Mouse (Mus musculus) heart, embryonic 12.5 days (tissue): ENCODE measurements around the gene Nup210. TPM values are rescaled to one million over a fixed set of nuclear protein-coding genes. Genes with fewer than 3 reads are reported as not detected.
A peak's percentile ranks its signal among the peaks of the same experiment; 100 is the strongest.

Experiments used
- ATAC-seq: fragments of 200-750 bp; cut with Nextera tagmentation; 2 replicates; pipeline ENCODE4 v1.8.0; 2017; ENCODE audit warnings: moderate TSS enrichment, moderate library complexity; ENCODE audit not compliant: insufficient number of reproducible peaks, low FRiP score
- H3K27ac ChIP-seq: fragments of 300-500 bp; sonication (generic); 2 replicates; pipeline ENCODE4 v1.5.1; 2016; ENCODE audit warnings: mild to moderate bottlenecking, moderate library complexity; ENCODE audit not compliant: poor library complexity, severe bottlenecking
- H3K27me3 ChIP-seq: fragments of 300-500 bp; sonication (generic); replicated peaks from 2 replicates; pipeline ENCODE4 v1.6.1; 2016; ENCODE audit warnings: mild to moderate bottlenecking, moderate library complexity
- H3K36me3 ChIP-seq: fragments of 300-500 bp; sonication (generic); 2 replicates; pipeline ENCODE4 v1.6.1; 2016; ENCODE audit warnings: mild to moderate bottlenecking, moderate library complexity
- H3K4me1 ChIP-seq: fragments of 300-500 bp; sonication (generic); replicated peaks from 2 replicates; pipeline ENCODE4 v1.6.1; 2016; ENCODE audit warnings: mild to moderate bottlenecking
- H3K4me2 ChIP-seq: fragments of 300-500 bp; sonication (generic); 2 replicates; pipeline ENCODE4 v1.6.1; 2016; ENCODE audit warnings: mild to moderate bottlenecking, moderate library complexity
- H3K4me3 ChIP-seq: fragments of 300-500 bp; sonication (generic); 2 replicates; pipeline ENCODE4 v1.5.1; 2016; ENCODE audit warnings: mild to moderate bottlenecking
- H3K9ac ChIP-seq: fragments of 300-500 bp; sonication (generic); 2 replicates; pipeline ENCODE4 v1.6.1; 2016; ENCODE audit warnings: mild to moderate bottlenecking, moderate library complexity
- H3K9me3 ChIP-seq: fragments of 300-500 bp; sonication (generic); replicated peaks from 2 replicates; pipeline ENCODE4 v1.6.1; 2016; ENCODE audit warnings: mild to moderate bottlenecking, moderate library complexity
- WGBS: fragments of 180-500 bp; shearing (Covaris S2); methylation state at CpG from one replicate; pipeline ENCODE4 v1.1.7; 2016; 5-methylcytosine and 5-hydroxymethylcytosine counted together
- polyA plus RNA-seq: library from polyadenylated mRNA; unstranded; fragments of >200 nt; fragmentation: Nextera tagmentation; extraction: Ambion mirVana; gene quantifications from 2 replicates; pipeline ENCODE4 v1.2.1, GENCODE M21; 2016

Nup210 gene
- polyA plus RNA-seq, 1 experiment from 2014 or later: 11.2 TPM

DNA sequence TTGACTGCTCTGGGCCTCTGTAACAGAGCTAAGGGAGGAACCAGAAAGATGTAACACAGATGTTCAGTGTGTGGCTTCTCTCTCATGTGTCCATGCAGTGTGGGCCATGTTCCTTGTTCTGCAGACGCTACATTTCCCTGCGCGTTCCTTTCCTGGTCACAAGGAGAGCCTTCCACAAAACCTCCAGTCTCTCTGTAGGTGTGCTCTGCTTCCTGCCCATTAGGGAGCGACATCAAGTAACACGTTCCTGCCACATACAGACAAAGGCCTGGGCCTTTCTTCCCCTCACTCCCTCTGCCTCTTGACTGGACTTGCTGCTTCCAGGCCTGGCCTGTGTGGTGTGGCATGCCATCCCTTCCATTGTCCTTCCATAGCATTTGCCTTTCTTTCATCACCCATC, 88.4 kb downstream of the Nup210 start:
- Histone ChIP-seq H3K27me3 (0 out of 2 replicates have a peak, but pooled peaks cover 2% of the 10 kb centered on the region), H3K4me1 (peaks cover 4% of the 10 kb centered on the region), H3K9ac (no peak overlapping the region), H3K36me3 (peaks cover 7% of the 10 kb centered on the region; the same call in 1 of the 2 replicates), H3K27ac (no peak overlapping the region), H3K9me3 (no peaks in the 10 kb centered on the region), H3K4me2 (no peak overlapping the region), H3K4me3 (no peak overlapping the region)
- WGBS: 87% methylated on average over 5 of the region's 5 CpGs
- no peak for ATAC-seq

DNA sequence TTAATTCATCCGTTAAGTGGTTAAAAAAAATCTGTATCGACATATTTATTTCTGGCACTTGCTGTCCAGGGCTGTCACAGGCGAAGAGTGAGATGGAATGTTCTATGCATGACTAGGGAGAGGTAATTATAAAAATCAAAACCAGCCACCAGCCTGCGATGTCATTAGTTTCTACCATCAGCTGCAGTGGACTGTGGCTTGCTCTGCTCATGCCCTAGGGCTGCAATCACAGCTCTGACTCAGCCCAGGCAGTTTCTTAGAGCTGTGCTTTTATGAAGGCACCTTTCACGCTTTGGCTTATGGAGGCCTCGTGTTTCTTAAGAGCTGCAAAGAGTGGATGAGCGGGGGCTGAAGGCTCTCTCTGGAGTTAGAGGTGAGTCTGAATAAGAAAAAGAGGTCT, 95.8 kb downstream of the Nup210 start:
- Histone ChIP-seq H3K27me3 (0 out of 2 replicates have a peak, but pooled peaks cover 2% of the 10 kb centered on the region), H3K36me3 (0 out of 2 replicates have a peak, but pooled peaks cover 3% of the 10 kb centered on the region), H3K4me1 (no peaks in the 10 kb centered on the region), H3K27ac (no peak overlapping the region), H3K4me3 (no peak overlapping the region), H3K4me2 (no peak overlapping the region), H3K9ac (no peak overlapping the region), H3K9me3 (no peaks in the 10 kb centered on the region)
- ATAC-seq: no peak
- WGBS: 78% methylated on average over 7 of the region's 7 CpGs

DNA sequence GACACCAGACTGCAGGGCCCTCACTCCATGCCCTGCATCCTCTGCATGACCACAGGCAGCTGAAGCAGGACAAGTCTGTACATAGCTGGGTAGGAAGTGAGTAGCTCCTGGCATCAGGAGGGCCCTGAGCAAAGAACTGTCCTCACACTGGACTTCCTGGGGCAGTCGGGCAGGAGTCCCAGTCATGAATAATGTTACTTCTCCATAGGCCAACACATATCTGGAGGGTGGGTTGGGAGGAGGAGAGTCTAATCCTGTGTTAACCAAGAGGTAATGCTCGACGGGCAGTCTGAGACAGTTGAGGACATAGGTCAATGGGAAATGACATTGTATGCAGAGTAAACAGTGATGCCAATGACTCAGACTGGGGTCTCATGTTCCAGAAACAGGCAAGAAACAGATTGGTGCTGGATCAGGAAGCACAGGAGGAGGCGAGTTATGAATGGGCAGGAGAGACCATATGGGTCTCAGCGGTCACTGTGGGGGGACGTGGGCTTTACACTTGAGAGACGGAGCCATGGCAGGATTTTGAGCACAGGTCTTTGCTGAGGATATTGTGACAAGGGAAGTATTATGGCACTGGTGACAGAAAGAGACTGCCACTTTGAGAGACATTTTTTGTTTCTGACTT, 99.9 kb downstream of the Nup210 start:
- Histone ChIP-seq H3K27me3 (no peaks in the 10 kb centered on the region), H3K36me3 (0 out of 2 replicates have a peak, but pooled peaks cover 3% of the 10 kb centered on the region), H3K27ac (no peak overlapping the region), H3K4me2 (no peak overlapping the region), H3K9me3 (no peaks in the 10 kb centered on the region), H3K4me1 (peaks cover 19% of the 10 kb centered on the region), H3K9ac (no peak overlapping the region), H3K4me3 (no peak overlapping the region)
- 84% methylated on average over 7 of the region's 7 CpGs for WGBS
- ATAC-seq: no peak

DNA sequence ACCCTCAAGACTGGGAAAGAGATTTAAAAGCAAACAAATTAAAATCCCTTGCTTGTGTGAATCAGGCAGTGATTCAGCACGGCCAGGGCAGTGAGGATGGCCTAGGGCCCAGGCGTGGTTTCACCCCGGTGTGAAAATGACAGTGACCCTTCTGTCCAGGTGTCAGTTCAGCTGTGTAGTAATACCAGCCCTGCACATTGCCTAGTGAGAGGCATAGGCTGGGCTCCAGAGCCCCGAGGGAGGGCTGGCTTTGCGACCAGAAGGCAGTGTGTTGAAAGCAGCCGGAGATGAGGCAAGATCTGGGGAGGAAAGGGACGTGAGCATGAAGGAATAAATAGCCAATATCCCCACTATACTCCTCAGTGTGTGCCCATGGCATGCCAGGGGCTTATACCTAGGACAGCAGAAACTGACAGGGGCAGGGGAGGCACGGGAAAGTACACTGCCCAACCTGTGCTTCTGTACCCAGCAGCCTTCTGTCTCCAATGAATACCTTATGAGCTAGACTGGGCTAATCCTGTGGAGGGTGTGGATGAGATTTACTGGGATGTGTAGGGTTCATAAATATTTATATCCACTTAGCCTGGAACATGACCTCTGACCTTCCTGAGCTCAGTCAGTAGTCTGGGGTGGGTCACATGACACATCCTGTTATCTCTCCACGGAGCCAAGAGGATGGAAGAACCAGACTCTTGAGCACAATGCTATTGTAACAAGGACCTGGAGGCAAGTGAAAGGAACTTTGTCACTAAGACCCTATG, 102.3 kb downstream of the Nup210 start:
- H3K4me1 ChIP-seq: peaks cover 24% of the 10 kb centered on the region
- H3K9ac ChIP-seq: no peak overlapping the region
- no peak overlapping the region for H3K27ac ChIP-seq
- H3K36me3 ChIP-seq: no peaks in the 10 kb centered on the region
- ATAC-seq: no peak
- H3K4me2 ChIP-seq: no peak overlapping the region
- H3K4me3 ChIP-seq: no peak overlapping the region
- no peaks in the 10 kb centered on the region for H3K27me3 ChIP-seq
- H3K9me3 ChIP-seq: no peaks in the 10 kb centered on the region
- WGBS: 68% methylated on average over 9 of the region's 9 CpGs

DNA sequence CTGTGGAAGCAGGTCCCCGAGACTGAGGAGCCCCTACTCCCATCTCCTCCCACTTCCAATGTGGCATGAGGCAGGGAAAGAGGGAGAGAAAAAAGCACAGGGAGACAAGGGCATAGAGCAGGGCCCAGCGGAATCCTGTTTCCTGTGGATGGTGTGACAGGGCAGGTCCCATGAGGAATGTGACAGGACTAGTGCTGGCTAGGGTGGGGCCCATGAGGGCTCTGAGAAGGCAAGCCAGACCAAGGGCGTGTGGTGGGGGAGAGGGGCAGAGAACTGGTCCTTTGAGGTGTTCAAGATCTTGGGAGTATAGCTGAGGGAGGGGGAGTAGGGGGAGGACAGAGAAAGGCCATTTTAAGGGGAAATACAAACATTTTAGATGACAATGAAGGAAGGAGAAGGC, 104.2 kb downstream of the Nup210 start:
- WGBS: 65% methylated on average over 3 of the region's 3 CpGs

DNA sequence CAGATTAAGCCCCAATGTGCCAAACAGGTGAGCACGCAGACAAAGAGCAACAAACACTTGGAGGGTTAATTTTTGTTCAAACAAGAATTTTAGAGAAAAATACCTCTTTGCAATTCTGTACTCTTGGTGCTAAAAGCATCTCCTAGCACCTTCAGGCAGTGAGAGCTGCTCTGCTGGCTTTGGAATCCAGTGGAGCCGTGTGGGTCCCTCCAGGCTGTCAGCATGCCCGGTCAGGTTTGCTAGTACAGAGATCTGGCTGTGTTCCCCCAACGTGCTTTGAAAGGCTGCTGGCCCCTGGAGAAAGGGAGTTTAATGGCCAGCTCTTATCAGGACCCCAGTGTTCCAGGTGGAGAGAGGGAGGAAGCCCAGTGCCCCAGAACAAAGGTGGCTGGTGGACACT, 105.1 kb downstream of the Nup210 start:
- Histone ChIP-seq H3K4me2 (no peak overlapping the region), H3K27ac (no peak overlapping the region), H3K4me3 (no peak overlapping the region), H3K4me1 (peaks cover 24% of the 10 kb centered on the region), H3K9me3 (no peaks in the 10 kb centered on the region), H3K36me3 (no peaks in the 10 kb centered on the region), H3K9ac (no peak overlapping the region), H3K27me3 (no peaks in the 10 kb centered on the region)
- 31% methylated on average over 4 of the region's 4 CpGs for WGBS
- no peak for ATAC-seq

More for the DNA sequence above, 104.2 kb downstream of the Nup210 start:
- ATAC-seq: no peak
- Histone ChIP-seq H3K36me3 (no peaks in the 10 kb centered on the region), H3K9me3 (no peaks in the 10 kb centered on the region), H3K4me1 (peaks cover 24% of the 10 kb centered on the region), H3K4me3 (no peak overlapping the region), H3K27me3 (no peaks in the 10 kb centered on the region), H3K4me2 (no peak overlapping the region), H3K9ac (no peak overlapping the region), H3K27ac (no peak overlapping the region)

DNA sequence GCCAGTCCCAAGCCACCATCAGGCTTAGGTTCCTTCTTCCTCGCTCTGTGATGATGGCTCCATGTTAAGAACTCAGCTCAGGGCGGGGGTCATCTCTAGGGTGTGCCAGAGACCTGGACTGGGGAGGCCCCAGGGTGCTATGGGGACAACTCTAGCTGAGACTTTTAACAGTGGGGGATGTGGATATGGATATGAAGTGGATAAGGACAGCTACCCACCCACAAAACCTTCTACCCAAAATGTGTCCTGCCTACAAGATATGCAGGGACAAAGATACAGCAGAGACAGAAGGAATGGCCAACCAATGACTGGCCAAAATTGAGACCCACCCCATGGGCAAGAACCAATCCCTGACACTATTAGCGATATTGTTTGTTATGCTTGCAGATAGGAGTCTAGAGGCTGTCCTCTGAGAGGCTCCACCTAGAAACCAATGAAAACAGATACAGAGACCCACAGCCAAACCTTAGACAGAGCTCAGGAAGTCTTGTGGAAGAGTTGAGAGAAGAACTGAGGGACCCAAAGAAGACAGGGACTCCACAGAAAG, 108.3 kb downstream of the Nup210 start:
- H3K36me3 ChIP-seq: no peaks in the 10 kb centered on the region
- H3K4me2 ChIP-seq: no peak overlapping the region
- H3K4me3 ChIP-seq: no peak overlapping the region
- H3K9ac ChIP-seq: no peak overlapping the region
- no peak for ATAC-seq
- H3K9me3 ChIP-seq: no peaks in the 10 kb centered on the region
- peaks cover 23% of the 10 kb centered on the region for H3K4me1 ChIP-seq
- no peaks in the 10 kb centered on the region for H3K27me3 ChIP-seq
- WGBS: 83% methylated on average over 3 of the region's 3 CpGs
- H3K27ac ChIP-seq: no peak overlapping the region

DNA sequence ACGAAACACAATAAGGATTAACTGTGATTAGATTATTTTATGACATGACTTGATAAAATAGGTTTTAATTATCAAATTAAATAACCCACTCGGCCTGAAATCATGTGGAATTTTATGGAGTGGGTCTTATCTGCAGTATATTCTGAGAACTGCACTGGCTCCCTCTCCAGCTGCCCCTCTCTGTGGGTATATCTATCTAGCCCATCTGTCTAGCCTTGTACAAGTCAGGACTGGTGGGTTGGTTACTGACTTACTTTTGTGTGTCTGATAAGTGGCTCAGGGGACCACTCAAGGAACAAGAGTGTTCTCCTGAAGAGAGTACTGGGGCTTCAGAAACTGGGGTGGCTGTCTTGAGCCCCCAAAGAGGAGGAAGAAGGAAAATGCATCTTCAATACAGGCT, 109.4 kb downstream of the Nup210 start:
- Histone ChIP-seq H3K4me2 (no peak overlapping the region), H3K27me3 (no peaks in the 10 kb centered on the region), H3K9me3 (no peaks in the 10 kb centered on the region), H3K27ac (no peak overlapping the region), H3K4me1 (peaks cover 16% of the 10 kb centered on the region), H3K4me3 (no peak overlapping the region), H3K36me3 (no peaks in the 10 kb centered on the region), H3K9ac (no peak overlapping the region)
- WGBS: 60% methylated on average over 2 of the region's 2 CpGs
- ATAC-seq: no peak

DNA sequence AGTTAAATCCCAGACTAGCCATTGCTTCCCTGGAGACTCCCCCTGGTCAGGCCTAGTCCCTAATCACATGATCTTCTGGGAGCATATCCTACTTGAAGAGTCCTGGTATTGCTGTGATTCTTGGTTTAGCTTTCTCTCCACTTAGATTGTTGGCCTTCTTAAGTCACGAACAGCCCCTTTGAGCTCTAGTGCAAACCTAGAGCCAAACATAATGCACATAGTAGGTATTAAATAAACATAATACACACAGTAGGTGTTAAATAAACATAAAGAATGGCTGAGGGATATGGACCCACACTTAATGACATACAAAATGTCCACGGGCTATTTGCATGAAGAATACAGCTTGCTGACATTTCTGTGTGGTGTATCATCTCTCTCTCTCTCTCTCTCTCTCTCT, 112.5 kb downstream of the Nup210 start:
- no peaks in the 10 kb centered on the region for H3K36me3 ChIP-seq
- H3K27me3 ChIP-seq: peaks cover 2% of the 10 kb centered on the region; the same call in 1 of the 2 replicates
- ATAC-seq: no peak
- H3K4me2 ChIP-seq: no peak overlapping the region
- no peaks in the 10 kb centered on the region for H3K9me3 ChIP-seq
- H3K4me1 ChIP-seq: peaks cover 33% of the 10 kb centered on the region
- no peak overlapping the region for H3K4me3 ChIP-seq
- WGBS: 88% methylated on average over 2 of the region's 2 CpGs
- H3K27ac ChIP-seq: no peak overlapping the region
- no peak overlapping the region for H3K9ac ChIP-seq

DNA sequence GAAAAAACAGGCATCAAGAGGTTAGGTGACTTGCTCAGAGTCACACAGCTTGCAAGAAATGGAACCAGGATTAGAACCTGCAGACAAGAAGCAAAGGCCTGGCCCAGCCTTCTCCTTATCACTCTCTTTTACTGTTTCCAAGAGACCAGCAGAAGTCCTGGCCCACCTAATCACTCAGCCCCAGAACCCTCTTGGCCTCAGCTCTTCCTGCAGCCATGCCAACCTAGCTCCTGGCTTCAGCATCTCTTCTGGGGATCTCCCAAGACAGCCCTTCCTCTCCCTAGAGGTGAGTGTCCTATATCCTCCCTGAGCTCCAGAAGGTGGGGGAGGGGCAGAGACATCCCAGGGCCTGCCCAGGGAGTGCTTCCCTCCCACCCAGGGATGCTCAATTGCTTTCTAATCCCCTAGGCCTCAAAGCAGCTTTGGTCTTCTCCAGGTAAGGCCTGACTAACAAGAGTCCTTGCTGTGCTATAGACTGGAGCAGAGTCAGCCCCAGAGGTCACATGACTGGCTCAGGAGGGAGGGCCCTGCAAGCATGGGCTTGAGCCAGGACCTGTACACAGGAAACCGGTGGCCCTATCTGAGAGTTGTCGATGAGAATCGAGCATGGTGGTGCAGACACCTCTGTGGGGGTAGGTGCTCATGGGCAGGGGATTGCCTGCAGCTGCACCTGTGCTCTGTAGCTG, 113.2 kb downstream of the Nup210 start:
- peak; percentile 76 for ATAC-seq
- no peak overlapping the region for H3K9ac ChIP-seq
- WGBS: 20% methylated on average over 3 of the region's 3 CpGs

DNA sequence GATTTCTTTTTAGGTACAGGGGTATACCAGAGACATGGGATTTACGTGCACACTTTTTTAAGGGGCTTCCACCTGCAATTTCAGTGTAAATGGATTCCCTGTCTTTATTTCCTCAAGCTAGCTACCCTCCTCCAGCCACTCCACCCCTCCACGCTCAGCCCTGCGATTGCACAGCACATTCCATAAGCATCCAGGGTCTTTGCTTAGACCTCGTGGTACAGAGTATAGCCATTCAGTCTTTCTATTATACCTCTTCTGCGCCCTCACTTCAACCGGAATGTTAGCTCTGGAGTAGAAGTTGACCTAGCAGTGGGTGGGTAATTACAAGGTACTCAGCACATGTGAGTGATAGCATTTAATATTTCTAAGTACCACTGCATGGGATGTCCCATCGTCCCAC, 115.1 kb downstream of the Nup210 start:
- Histone ChIP-seq H3K27ac (peak overlapping the region; percentile 20; the same call in 1 of the 2 replicates), H3K36me3 (no peaks in the 10 kb centered on the region), H3K27me3 (peaks cover 2% of the 10 kb centered on the region; the same call in 1 of the 2 replicates), H3K4me3 (no peak overlapping the region), H3K4me1 (peaks cover 36% of the 10 kb centered on the region), H3K9ac (no peak overlapping the region), H3K4me2 (peak overlapping the region; percentile 55), H3K9me3 (no peaks in the 10 kb centered on the region)
- ATAC-seq: no peak
- WGBS: 43% methylated on average over 7 of the region's 7 CpGs

More for the DNA sequence above, 113.2 kb downstream of the Nup210 start:
- no peak overlapping the region for H3K4me3 ChIP-seq
- H3K9me3 ChIP-seq: no peaks in the 10 kb centered on the region
- H3K4me1 ChIP-seq: peaks cover 36% of the 10 kb centered on the region
- no peak overlapping the region for H3K4me2 ChIP-seq
- peaks cover 2% of the 10 kb centered on the region; the same call in 1 of the 2 replicates for H3K27me3 ChIP-seq
- no peaks in the 10 kb centered on the region for H3K36me3 ChIP-seq
- H3K27ac ChIP-seq: no peak overlapping the region
